Mouse (Mus musculus) CH12.LX (cell line): ENCODE data around the gene Klhl8. TPM values are rescaled to one million over a fixed set of nuclear protein-coding genes. Genes with fewer than 3 reads are reported as not detected.

ENCODE experiments used
- DNase-seq: peaks from one replicate; pipeline ENCODE4 v3.0.0-alpha.2; 2013; ENCODE audit errors: extremely low read depth
- H3K27ac ChIP-seq: 2 replicates; pipeline ENCODE4 v1.5.1; 2012; ENCODE audit warnings: low read depth, mild to moderate bottlenecking, control low read depth, moderate library complexity; ENCODE audit not compliant: insufficient read depth
- H3K27me3 ChIP-seq: replicated peaks from 2 replicates; pipeline ENCODE3; 2012; ENCODE audit warnings: inconsistent platforms
- H3K36me3 ChIP-seq, 2 experiments: replicated peaks in 1 of 2; 2 replicates each; pipeline versions ENCODE3 to v1.6.1; 2012; ENCODE audit warnings: inconsistent platforms in 1 of 2, low read length in 1 of 2, mild to moderate bottlenecking in 1 of 2, mixed read lengths in 1 of 2, moderate library complexity in 1 of 2; ENCODE audit not compliant: control insufficient read depth in 1 of 2, insufficient read depth in 1 of 2
- H3K4me1 ChIP-seq, 2 experiments: 2 replicates each; pipeline ENCODE4 v1.6.1; 2012; ENCODE audit warnings: inconsistent platforms in 1 of 2, moderate library complexity in 1 of 2; ENCODE audit not compliant: insufficient read depth in 2 of 2, control insufficient read depth in 1 of 2
- H3K4me2 ChIP-seq: 2 replicates; pipeline ENCODE4 v1.6.1; 2012; ENCODE audit warnings: low read depth, mild to moderate bottlenecking, control low read depth; ENCODE audit not compliant: poor library complexity, insufficient read depth, severe bottlenecking
- H3K4me3 ChIP-seq, 3 experiments: fragments of 150-350 bp in 1 of 3; sonication (generic) in 1 of 3; replicated peaks in 1 of 3; 2 replicates each; pipeline versions ENCODE3 to v1.5.1; 2011 to 2012; ENCODE audit warnings: low read depth in 2 of 3, low read length in 2 of 3, mild to moderate bottlenecking in 2 of 3, moderate library complexity in 2 of 3, control low read depth in 1 of 3, improper control_type of control experiment in 1 of 3, inconsistent platforms in 1 of 3, mixed read lengths in 1 of 3; ENCODE audit not compliant: poor library complexity in 1 of 3
- H3K79me2 ChIP-seq: replicated peaks from 2 replicates; pipeline ENCODE4 v1.6.1; 2012; ENCODE audit warnings: mild to moderate bottlenecking, moderate library complexity; ENCODE audit not compliant: control insufficient read depth, poor library complexity, insufficient read depth, severe bottlenecking; ENCODE audit errors: extremely low read depth
- H3K9ac ChIP-seq: 2 replicates; pipeline ENCODE4 v1.6.1; 2012; ENCODE audit warnings: low read depth, mild to moderate bottlenecking, control low read depth, moderate library complexity; ENCODE audit not compliant: insufficient read depth
- H3K9me3 ChIP-seq: replicated peaks from 2 replicates; pipeline ENCODE3; 2012; ENCODE audit warnings: low read length, inconsistent platforms, mixed read lengths
- CHD2 ChIP-seq: IDR thresholded peaks from 2 replicates; pipeline ENCODE4 v1.6.1; 2011; ENCODE audit warnings: low read length, improper control_type of control experiment
- E2F4 ChIP-seq: IDR thresholded peaks from 2 replicates; pipeline ENCODE4 v1.6.1; 2011; ENCODE audit warnings: low read depth, low read length, improper control_type of control experiment; ENCODE audit not compliant: insufficient replicate concordance
- ELF1 ChIP-seq: IDR thresholded peaks from 2 replicates; pipeline ENCODE4 v1.6.1; 2014; ENCODE audit warnings: low read depth, mild to moderate bottlenecking, inconsistent platforms, low read length, improper control_type of control experiment
- HCFC1 ChIP-seq: IDR thresholded peaks from 2 replicates; pipeline ENCODE4 v1.6.1; 2012; ENCODE audit warnings: low read depth, mild to moderate bottlenecking, inconsistent platforms, low read length, improper control_type of control experiment
- JUND ChIP-seq: conservative IDR thresholded peaks from 2 replicates; pipeline ENCODE4 v1.6.1; 2011; ENCODE audit warnings: low read depth, low read length, improper control_type of control experiment
- KAT2A ChIP-seq: IDR thresholded peaks from 2 replicates; pipeline ENCODE4 v1.6.1; 2012; ENCODE audit warnings: low read length, improper control_type of control experiment, inconsistent platforms; ENCODE audit not compliant: insufficient replicate concordance
- MAFK ChIP-seq: IDR thresholded peaks from 2 replicates; pipeline ENCODE4 v1.6.1; 2011; ENCODE audit warnings: low read length, improper control_type of control experiment; ENCODE audit not compliant: insufficient replicate concordance
- MEF2A ChIP-seq: IDR thresholded peaks from 2 replicates; pipeline ENCODE4 v1.6.1; 2014; ENCODE audit warnings: low read depth, mild to moderate bottlenecking, inconsistent platforms, low read length, improper control_type of control experiment, borderline replicate concordance
- NRF1 ChIP-seq: IDR thresholded peaks from 2 replicates; pipeline ENCODE4 v1.6.1; 2014; ENCODE audit warnings: low read depth, mild to moderate bottlenecking, inconsistent platforms, low read length, improper control_type of control experiment, moderate library complexity
- PAX5 ChIP-seq: IDR thresholded peaks from 2 replicates; pipeline ENCODE4 v1.6.1; 2012; ENCODE audit warnings: low read length, inconsistent platforms, mixed read lengths
- POLR2A ChIP-seq: IDR thresholded peaks from 2 replicates; pipeline ENCODE4 v1.6.1; 2011; ENCODE audit warnings: low read depth, mild to moderate bottlenecking, improper control_type of control experiment, low read length
- RAD21 ChIP-seq: IDR thresholded peaks from 2 replicates; pipeline ENCODE4 v1.6.1; 2011; ENCODE audit warnings: low read depth, mild to moderate bottlenecking, low read length, improper control_type of control experiment, moderate library complexity
- SMC3 ChIP-seq: IDR thresholded peaks from 2 replicates; pipeline ENCODE4 v1.6.1; 2011; ENCODE audit warnings: low read depth, low read length, improper control_type of control experiment
- TBP ChIP-seq: conservative IDR thresholded peaks from 2 replicates; pipeline ENCODE4 v1.6.1; 2011; ENCODE audit warnings: low read depth, low read length, improper control_type of control experiment
- UBTF ChIP-seq: IDR thresholded peaks from 2 replicates; pipeline ENCODE4 v1.6.1; 2012; ENCODE audit warnings: low read depth, mild to moderate bottlenecking, inconsistent platforms, low read length, improper control_type of control experiment, moderate library complexity
- ZC3H11A ChIP-seq: IDR thresholded peaks from 2 replicates; pipeline ENCODE4 v1.6.1; 2012; ENCODE audit warnings: low read depth, mild to moderate bottlenecking, inconsistent platforms, low read length, improper control_type of control experiment
- ZKSCAN1 ChIP-seq: IDR thresholded peaks from 2 replicates; pipeline ENCODE4 v1.6.1; 2012; ENCODE audit warnings: low read depth, inconsistent platforms, low read length, improper control_type of control experiment, borderline replicate concordance
- ZNF384 ChIP-seq: IDR thresholded peaks from 2 replicates; pipeline ENCODE4 v1.6.1; 2012; ENCODE audit warnings: low read depth, low read length, improper control_type of control experiment, inconsistent platforms
- dilution Hi-C: fragments of 300-500 bp; cut with MboI; formaldehyde crosslinking; loops from 2 replicates; pipeline ENCODE4 v1.14.3; 2020; ENCODE audit warnings: low sequenced_read_pairs; ENCODE audit not compliant: extremely low pct_unique_long_range_greater_than_20kb, extremely low pct_ligation_motif_present
- in situ Hi-C: fragments of 300-500 bp; cut with MboI; formaldehyde crosslinking; loops from 3 replicates; pipeline ENCODE4 v1.14.3; 2019; ENCODE audit warnings: low sequenced_read_pairs, low pct_ligation_motif_present, low pct_unique_long_range_greater_than_20kb, mixed read lengths
- polyA plus RNA-seq: library from polyadenylated mRNA; unstranded; fragments of >175 nt; gene quantifications from 2 replicates; pipeline ENCODE4 v1.2.1, GENCODE M21; 2012; ENCODE audit warnings: low read depth; ENCODE audit not compliant: insufficient read length
- total RNA-seq, 2 experiments: library from RNA; depleted of rRNA; stranded (reverse); fragments of 300-350 nt in 1 of 2; fragments of >200 nt in 1 of 2; gene quantifications; 2 replicates each; pipeline ENCODE4 v1.2.3; 2012 to 2014

Gene Klhl8
- total and polyA plus RNA-seq, 3 experiments = 3.4 to 15.6 (median 5.4) TPM

DNA sequence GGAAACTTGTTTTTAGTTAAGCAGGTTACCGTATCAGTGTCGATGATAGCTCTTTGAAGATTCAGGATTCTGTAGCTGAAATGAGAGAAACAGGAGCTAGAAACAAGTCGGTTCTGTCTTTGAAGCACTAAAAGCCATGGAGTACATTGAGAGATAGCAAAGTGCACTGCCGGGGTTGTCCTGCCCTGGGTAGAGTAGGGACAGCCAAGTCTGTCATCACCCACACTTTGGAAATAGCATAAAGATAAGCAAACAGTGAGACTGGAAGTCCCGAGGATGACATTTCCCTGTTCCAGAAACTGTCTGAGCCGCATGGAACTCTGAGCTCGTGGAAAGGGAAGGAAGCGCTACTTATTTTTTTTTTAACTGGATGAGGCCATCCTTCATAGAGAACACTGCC lies 82.3 kb downstream of the Klhl8 start:
- H3K27ac ChIP-seq = no peak overlapping the region
- H3K36me3 ChIP-seq = peaks cover 77 to 93% of the 10 kb centered on the region in 2 experiments
- TF ChIP-seq ZC3H11A = no peak
- TF ChIP-seq, all 38 proteins: peak for 0
- no peaks in the 10 kb centered on the region for H3K9me3 ChIP-seq
- peaks cover 0 to 9% of the 10 kb centered on the region in 2 experiments; a peak in 1 of 4 replicates for H3K4me1 ChIP-seq
- dilution Hi-C loops = no loop called here
- DNase-seq = no peak
- H3K4me2 ChIP-seq = no peak overlapping the region
- no peak overlapping the region for H3K9ac ChIP-seq
- no peak overlapping the region for H3K4me3 ChIP-seq
- in situ Hi-C loops = no loop called here
- no peaks in the 10 kb centered on the region for H3K27me3 ChIP-seq
- peaks cover 21% of the 10 kb centered on the region for H3K79me2 ChIP-seq

GRCm38 (mm10) chr5:103828304-103828703 lies 82.8 kb downstream of the Klhl8 start:
- in situ Hi-C loops = no loop called here
- H3K36me3 ChIP-seq = peaks cover 77 to 93% of the 10 kb centered on the region in 2 experiments
- TF ChIP-seq ZNF384 (no peak), HCFC1 (no peak), PAX5 (no peak), JUND (no peak), TBP (no peak), POLR2A (no peak), E2F4 (no peak), ZKSCAN1 (no peak), NRF1 (no peak), MAFK (no peak), RAD21 (no peak), UBTF (no peak), SMC3 (no peak), ELF1 (no peak), CHD2 (no peak), KAT2A (no peak), MEF2A (no peak)
- TF ChIP-seq, all 38 proteins: peak for 0
- H3K9ac ChIP-seq = no peak overlapping the region
- peaks cover 0 to 10% of the 10 kb centered on the region in 2 experiments; a peak in 1 of 4 replicates for H3K4me1 ChIP-seq
- H3K27me3 ChIP-seq = no peaks in the 10 kb centered on the region
- DNase-seq = no peak
- dilution Hi-C loops = no loop called here
- H3K4me3 ChIP-seq = no peak overlapping the region
- H3K27ac ChIP-seq = no peak overlapping the region
- H3K9me3 ChIP-seq = no peaks in the 10 kb centered on the region
- H3K4me2 ChIP-seq = no peak overlapping the region
- peaks cover 25% of the 10 kb centered on the region for H3K79me2 ChIP-seq
